Mouse (Mus musculus) urinary bladder, postnatal 25 days (tissue): Measurements from ENCODE around the gene Perp.
A peak's percentile ranks its signal among the peaks of the same experiment; 100 is the strongest.

Source experiments
- DNase-seq: peaks from one replicate; pipeline ENCODE4 v3.0.0; 2022; ENCODE audit warnings: low spot score

Perp gene

DNA sequence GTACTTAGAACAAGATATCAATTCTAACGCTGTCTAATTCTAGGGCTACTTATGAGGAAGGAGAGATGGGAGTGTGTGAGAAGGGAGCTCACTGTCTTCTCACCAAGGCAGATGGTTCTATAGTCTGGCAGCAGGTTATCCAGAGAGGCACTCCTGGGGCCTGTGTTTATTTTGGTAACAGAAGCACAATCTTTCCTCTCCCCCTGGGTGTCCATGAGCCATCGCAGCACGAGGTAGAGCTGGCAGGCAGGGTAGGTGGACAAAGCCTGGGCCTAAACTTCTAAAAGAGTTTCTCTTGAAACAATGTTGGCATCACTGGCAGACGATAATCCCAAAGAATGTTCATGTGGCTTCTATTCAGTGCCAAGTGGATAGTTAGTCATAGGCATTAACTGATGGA is 18.5 kb downstream of the Perp start:
- no peak for DNase-seq

DNA sequence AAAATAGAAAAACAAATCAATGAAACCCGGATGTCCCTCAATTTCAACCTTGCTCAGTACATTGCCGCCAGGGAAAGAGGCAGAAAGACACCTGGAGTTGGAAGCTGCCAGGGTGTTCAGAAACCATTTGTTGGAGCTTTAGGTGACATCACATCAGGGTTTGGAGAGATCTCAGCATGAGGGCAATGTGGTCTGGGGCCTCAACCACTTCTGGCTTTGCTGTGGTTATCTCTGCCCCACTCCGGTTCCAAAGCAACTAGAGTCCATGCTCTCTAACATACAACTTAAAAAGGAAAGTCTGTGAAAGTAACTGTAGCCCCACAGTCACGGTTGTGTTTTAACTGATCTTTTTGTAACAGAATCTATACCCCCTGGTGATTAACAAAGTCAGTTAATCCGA is 19.9 kb downstream of the Perp start:
- no peak for DNase-seq

DNA sequence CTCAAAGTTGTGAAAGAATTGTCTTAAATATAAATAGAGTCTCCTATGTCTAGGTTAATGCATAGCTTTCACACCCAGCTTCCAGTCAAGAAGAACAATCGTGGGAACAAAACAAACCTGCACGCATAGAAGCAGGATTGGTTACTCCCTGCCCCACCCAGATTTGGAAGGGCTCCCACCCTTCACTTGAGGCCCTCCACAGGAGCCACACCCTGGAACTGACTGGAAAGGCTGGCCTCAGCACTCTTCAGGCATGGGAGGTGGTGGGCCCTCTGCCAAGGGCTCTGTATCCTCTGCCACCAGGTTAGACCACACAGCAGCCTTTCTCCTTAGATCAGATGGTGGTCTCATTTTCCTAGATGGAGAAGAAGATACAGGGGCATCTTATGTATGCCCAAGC is 26.2 kb downstream of the Perp start:
- no peak for DNase-seq

DNA sequence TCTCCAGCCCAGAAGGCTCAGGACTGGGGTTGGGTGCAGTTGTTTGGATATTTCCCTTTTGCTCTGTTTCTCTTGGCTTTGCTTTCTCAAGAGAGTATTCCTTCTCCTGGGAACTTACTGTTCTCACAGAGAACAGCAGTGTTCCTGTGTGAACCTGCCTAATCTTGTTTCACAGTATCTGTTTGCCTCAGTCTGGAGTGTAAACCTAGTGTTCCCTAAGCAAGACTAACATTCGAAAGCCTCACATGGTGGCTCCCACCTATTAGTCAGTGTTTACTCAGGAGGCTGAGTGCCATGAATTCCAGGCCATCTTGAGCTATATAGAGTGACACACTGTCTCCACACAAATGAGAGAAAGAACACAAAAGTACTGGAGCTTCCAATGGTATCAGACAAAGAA is 31.4 kb downstream of the Perp start:
- no peak for DNase-seq

DNA sequence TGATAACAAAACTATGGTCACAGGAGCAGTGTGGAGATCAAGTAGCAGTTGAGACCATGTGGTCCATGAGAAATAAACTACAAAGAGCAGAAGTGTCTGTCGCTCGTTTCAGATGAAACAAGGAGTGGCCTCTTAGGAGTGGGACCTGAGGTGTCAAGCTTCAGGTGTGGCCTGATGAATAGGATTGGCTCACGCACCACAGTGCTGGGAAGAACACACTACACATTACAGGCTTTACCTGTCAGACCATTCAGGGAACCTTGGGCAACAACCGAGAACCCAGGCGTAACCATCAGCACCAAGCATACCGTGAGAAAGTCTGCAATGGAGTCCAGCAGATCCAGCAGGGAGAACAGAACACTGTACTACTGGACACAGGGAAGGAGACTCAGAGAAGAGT is 33.3 kb downstream of the Perp start:
- DNase-seq: no peak

DNA sequence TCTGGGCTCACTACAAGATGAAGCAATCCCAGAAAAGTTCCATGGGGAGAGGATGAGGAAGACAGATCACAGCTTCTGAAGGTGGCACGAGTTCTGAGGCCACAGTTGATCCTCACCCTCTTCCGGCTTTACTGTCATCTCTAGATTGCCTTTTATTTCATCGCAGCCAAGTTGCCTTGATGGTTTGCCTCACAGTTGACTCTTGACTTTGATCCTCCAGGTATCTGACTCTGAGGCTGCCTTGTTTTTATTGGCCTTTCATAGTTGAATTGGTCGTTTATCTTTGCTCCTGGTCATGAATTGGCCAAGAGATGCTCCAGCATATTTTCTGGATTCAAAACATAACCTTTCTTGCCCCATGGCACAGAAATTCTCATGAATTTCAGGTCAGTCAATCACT is 34.3 kb downstream of the Perp start:
- DNase-seq: no peak

DNA sequence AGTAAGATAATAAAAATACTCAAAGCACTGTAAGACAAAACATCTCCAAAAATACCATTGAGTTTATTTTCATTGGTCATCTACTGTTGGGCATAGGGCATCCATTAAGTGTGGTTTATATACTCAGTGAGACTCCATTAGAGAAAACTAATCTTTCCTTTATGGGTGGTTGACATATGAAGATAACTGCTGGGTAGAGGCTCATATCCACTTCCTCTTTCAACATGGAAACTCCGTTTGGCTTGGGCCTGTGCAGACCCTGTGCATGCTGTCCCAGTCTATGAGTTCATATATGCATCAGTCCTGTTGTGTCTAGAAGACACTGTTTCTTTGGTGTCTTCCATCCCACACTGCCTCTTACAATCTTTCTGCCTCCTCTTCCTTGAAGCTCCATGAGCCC is 34.9 kb downstream of the Perp start:
- DNase-seq: no peak

DNA sequence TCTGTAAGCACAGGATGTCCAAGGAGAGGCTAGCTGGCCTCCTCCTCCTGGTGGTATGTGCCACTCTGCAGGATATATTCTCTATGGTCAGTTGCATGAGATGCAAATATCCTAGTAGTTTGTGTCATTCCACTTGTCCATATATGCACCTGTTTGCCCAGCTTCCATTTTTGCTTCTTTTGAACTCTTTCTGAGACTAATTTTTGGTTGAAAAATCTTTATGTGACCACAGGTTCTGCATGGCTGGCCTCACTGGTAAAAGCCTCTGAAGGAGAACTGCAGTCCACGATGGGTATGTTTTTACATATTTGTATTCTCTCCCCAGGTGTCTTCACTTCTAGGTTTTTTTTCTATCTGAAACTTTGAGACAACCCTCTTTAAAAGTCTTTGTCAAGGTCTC is 37.4 kb downstream of the Perp start:
- DNase-seq: no peak

DNA sequence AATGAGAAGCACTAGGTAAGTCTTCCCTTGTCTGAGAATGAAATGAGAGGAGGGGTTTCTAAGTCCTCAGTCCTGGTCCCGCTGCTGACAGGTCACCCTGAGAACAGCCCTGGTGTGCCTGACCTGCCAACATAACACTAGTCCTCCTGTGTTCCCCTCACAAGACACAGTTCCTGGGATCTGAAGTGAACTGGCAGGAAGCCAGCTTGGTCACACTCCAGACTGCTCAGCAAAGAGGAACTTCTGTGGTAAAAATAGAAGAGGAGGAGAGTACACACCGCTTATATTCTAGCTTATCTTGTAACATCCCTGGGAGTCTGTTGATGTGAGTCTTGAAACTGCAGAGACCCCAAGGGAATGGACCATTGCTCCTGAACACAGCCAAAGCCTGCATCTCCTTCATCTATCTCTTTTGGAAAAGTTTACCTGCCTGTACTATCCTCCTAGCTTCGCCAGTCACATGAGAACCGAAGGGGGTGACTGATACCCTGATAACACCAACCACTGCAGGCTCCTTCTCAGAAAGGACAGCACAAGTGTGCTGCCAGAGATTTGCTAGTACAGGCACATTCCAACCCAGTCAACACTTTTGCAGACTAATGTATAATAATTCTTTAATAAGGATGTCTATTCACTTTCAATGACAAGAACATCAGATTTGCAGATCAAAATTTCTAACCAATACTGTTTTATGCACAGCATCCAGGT is 42.3 kb downstream of the Perp start:
- no peak for DNase-seq

DNA sequence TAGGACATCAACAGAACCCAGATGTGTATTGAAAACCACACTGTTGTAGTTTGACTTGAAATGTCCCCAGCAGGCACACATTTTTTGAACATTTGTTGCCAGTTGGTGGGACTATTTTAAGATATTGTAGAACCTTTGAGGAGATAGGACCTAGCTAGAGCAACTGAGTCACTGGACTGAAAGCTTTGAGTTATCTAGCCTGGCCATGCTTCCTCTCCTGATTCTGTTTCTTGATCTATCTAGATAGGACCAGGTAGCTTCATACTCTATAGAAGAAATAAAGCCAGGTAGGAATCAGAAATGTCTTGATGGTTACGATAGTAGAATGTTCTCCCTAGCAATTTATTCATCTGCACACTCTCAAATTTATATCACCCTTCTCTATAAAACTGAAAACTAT is 43.9 kb downstream of the Perp start:
- no peak for DNase-seq

DNA sequence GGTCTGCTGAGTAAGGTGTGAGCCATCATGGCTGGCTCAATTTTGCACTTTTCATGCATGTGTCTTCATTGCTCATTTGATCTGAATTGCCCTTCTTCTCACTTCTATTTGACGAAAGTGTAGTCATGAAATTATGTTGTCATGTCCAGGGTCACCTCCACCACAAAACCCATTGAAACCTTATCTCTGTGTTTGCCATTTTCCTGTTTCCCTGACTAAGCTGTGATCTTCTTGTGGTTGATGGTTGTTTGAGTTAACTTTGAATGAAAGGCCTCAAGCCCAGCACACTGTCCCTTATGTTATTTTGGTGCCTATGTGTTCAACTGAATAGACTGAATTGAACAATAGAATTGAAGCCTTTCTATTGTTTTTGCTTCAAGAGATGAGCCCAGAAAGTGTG is 44.4 kb downstream of the Perp start:
- no peak for DNase-seq

DNA sequence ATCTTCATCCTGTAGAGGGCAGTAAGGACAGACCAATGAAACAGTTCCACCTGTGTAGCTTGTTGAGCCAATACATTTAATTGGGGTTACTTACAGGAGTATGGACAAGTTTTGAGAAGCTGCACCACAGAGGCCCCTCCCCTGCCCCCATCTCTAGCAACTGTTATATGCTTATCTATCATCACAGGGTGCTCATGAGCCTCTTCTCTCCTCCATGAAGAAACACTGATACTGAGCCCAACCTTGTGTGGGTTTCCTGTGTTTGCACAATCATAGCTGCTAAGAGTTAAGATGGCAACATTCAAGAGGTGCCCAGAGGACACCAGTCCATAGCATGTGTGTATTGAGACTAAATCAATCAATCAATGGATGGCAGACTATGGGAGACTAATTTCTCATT is 46.3 kb downstream of the Perp start:
- no peak for DNase-seq

DNA sequence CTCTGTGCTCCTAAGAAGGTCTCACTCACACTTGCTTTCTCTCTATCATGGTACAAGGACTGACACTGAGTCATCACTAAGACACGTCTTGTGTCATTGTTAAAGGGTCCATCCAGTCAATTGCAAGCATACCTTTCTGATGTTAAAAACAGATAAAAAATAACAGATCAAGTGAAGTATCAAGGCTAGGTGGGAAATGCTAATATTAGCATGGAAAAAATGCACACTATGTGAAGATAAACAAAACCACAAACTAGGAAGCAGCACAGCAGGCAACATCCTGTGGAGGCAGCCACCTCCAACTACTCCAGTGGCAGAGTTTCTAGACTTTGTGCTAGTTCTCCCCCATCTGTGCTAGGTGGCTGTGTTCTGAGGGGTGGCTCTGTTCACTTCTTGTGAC is 47.3 kb downstream of the Perp start:
- no peak for DNase-seq

DNA sequence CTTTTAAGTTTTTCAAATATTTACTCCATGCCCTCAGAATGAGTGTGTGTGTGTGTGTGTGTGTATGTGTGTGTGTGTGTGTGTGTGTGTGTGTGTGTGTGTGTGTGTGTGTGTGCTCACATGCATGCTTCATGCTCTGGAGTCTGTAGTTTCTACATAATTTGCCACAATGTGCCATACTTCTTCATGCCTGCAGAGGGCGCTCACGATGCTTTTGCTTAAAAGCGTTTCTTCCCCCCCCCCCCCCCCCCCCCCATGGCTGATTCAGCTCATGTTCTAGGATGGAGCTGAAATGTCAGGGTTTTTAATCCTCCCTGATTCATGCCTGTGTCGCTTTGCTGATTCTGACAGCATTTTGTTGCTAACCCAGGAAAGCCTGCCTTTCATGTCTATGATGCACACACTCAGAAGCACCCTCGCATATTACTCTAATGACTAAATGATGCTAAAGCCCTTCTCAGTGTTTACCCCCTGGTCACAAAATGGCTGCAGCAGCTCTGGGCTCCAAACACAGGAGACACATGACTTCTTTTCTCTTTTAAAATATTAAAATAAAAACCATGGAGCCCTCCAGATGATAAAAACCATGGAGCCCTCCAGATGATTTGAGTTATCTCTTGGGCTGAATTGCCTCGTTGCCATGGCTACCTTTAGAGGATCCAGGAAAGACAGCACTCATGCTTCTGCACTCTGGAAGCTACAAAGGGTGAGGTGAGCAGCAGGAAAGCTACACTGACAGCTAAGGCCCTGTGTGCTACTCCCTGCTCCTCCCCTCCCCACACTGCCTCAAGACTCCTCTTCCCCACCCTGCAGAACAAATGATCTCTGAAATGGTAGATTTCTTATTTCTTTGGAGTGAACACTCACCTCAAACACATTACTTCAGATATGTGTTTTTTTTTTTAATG is 49.7 kb downstream of the Perp start:
- DNase-seq: no peak

DNA sequence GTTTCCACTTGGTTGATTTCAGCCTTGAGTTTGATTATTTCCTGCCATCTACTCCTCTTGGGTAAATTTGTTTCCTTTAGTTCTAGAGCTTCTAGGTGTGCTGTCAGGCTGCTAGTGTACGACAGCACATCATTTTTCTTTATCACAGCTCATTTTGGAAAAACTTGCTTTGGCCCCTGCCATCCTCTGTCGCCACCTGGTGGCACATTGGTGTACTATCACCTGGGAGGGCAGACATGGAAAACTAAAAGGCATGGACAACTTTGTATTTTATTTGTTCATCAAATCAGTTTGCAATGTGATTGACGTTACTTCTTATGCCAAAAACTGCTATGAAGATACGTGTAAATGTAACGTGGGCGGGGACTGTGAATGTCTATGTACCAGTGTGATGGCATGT is 59.3 kb downstream of the Perp start:
- peak; percentile 54 for DNase-seq
